Comparison of ENCODE assay signal across 22 mouse cellular contexts in the genomic region with DNA sequence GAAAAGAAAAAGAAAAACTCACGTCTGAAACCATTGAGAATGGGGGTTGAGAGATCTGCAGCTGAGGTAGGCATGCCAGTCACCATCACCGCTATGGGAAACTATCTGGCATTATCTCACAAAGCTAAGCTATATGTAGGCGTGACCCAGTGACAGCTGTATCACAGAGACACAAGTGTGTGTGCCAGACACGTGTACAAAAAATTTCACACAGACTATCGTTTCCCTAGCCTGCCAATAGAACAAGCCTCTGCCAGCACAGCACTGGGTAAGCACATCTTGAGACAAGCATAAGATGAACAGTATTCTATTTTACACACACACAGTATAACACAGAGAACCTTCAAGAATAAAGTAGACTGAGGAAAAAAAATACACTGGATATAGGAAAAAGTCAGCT.
A peak's percentile ranks its signal among the peaks of the same experiment; 100 is the strongest.
DNase-seq lines count a peak whose midpoint lies in the region; ATAC-seq and TF ChIP-seq lines count a peak whose summit lies in the region.
"Had no signal": no experiment of that assay in that cellular context is flagged by ENCODE, and none has a peak within 500 bp of the region (broad histone marks: within the 10 kb centered on the region; RNA-seq: fewer than 3 reads in every experiment).

No protein-coding gene starts in this region.

- DNase-seq in forebrain, embryonic 10.5 days (ENCODE audit: extremely low spot score, low spot score), result no peak
- DNase-seq in heart, adult 11 months, result peak; percentile 50
- DNase-seq in heart, adult 2 months, result no peak
- peak; percentile 56 for DNase-seq in brain, adult 2 months (ENCODE audit: low read depth, low spot score)
- DNase-seq in forebrain, postnatal 0 days, result peak; percentile 50
- DNase-seq: adrenal gland, postnatal 10 days; cerebellum, adult 8-10 months; cerebellum, postnatal 14 days; embryo, embryonic 11 days; gastrocnemius, adult 2 months; gastrocnemius, postnatal 25 days; heart, adult 18-20 months; heart, postnatal 14 days; kidney, adult 18-20 months had no signal

- TF ChIP-seq CTCF in heart, adult 2 months (IDR thresholded peaks at IDR 0.05), result no peak
- no peak for TF ChIP-seq CTCF in forebrain, postnatal 0 days (IDR thresholded peaks at IDR 0.05; ENCODE audit: low read depth)

- H3K36me3 ChIP-seq in forebrain, embryonic 13.5 days (ENCODE audit: poor library complexity, severe bottlenecking), result 0 out of 2 replicates have a peak, but pooled peaks cover 7% of the 10 kb centered on the region
- no peaks in the 10 kb centered on the region for H3K36me3 ChIP-seq in forebrain, embryonic 10.5 days (replicated peaks)
- no peaks in the 10 kb centered on the region for H3K36me3 ChIP-seq in heart, adult 2 months (ENCODE audit: control insufficient read depth, insufficient read depth, low read length)
- H3K36me3 ChIP-seq in forebrain, postnatal 0 days (ENCODE audit: insufficient read depth), result peaks cover 27% of the 10 kb centered on the region
- H3K36me3 ChIP-seq: embryonic facial prominence, embryonic 12.5 days; heart, embryonic 15.5 days; intestine, embryonic 15.5 days had no signal

- H3K27ac ChIP-seq in forebrain, embryonic 13.5 days, result no peak overlapping the region
- no peak overlapping the region for H3K27ac ChIP-seq in forebrain, embryonic 10.5 days
- no peak overlapping the region for H3K27ac ChIP-seq in heart, adult 2 months
- no peak overlapping the region for H3K27ac ChIP-seq in forebrain, postnatal 0 days (ENCODE audit: low read depth, low read length)
- H3K27ac ChIP-seq: embryonic facial prominence, embryonic 12.5 days; gastrocnemius, adult 2 months; heart, embryonic 15.5 days; hindbrain, embryonic 13.5 days; hindbrain, postnatal 0 days; intestine, embryonic 15.5 days had no signal

- peak; percentile 48; the same call in 1 of the 2 replicates for ATAC-seq in forebrain, embryonic 13.5 days
- peak; percentile 69 for ATAC-seq in forebrain, postnatal 0 days
- no peak for ATAC-seq in inflammation-experienced regulatory T-cells, adult 6 months
- ATAC-seq: hindbrain, postnatal 0 days; intestine, embryonic 15.5 days had no signal

- H3K79me2 ChIP-seq in heart, adult 2 months (replicated peaks; ENCODE audit: control insufficient read depth, insufficient read depth, low read length), result no peaks in the 10 kb centered on the region

- no peak overlapping the region for H3K9ac ChIP-seq in forebrain, embryonic 13.5 days
- no peak overlapping the region for H3K9ac ChIP-seq in heart, adult 2 months (ENCODE audit: low read depth, low read length)
- H3K9ac ChIP-seq in forebrain, postnatal 0 days, result no peak overlapping the region
- H3K9ac ChIP-seq: embryonic facial prominence, embryonic 12.5 days; heart, embryonic 15.5 days; hindbrain, embryonic 13.5 days; intestine, embryonic 15.5 days had no signal

- no peaks in the 10 kb centered on the region for H3K9me3 ChIP-seq in forebrain, embryonic 13.5 days (replicated peaks)
- H3K9me3 ChIP-seq in forebrain, embryonic 10.5 days, result no peaks in the 10 kb centered on the region
- no peaks in the 10 kb centered on the region for H3K9me3 ChIP-seq in forebrain, postnatal 0 days (ENCODE audit: low read length)
- H3K9me3 ChIP-seq: embryonic facial prominence, embryonic 12.5 days; heart, embryonic 15.5 days; hindbrain, embryonic 13.5 days; intestine, embryonic 15.5 days had no signal

- no peak for TF ChIP-seq POLR2A in heart, adult 2 months (IDR thresholded peaks at IDR 0.05; ENCODE audit: insufficient read depth, low read depth, low read length)

- no peak overlapping the region for H3K4me3 ChIP-seq in forebrain, embryonic 13.5 days
- no peak overlapping the region for H3K4me3 ChIP-seq in forebrain, embryonic 10.5 days
- H3K4me3 ChIP-seq in heart, adult 2 months, result no peak overlapping the region
- H3K4me3 ChIP-seq in forebrain, postnatal 0 days (ENCODE audit: low read depth, low read length), result no peak overlapping the region
- H3K4me3 ChIP-seq: embryonic facial prominence, embryonic 12.5 days; gastrocnemius, adult 2 months; heart, embryonic 15.5 days; hindbrain, embryonic 13.5 days; intestine, embryonic 15.5 days had no signal

- WGBS in forebrain, embryonic 13.5 days, result 59% methylated on average over 5 of the region's 5 CpGs
- 83% methylated on average over 5 of the region's 5 CpGs for WGBS in forebrain, embryonic 10.5 days
- WGBS in heart, adult 2 months, result 37% methylated on average over 5 of the region's 5 CpGs
- WGBS in forebrain, postnatal 0 days, result 34% methylated on average over 5 of the region's 5 CpGs

- no peak for TF ChIP-seq EP300 in heart, adult 2 months (IDR thresholded peaks at IDR 0.05; ENCODE audit: insufficient read depth, low read depth, low read length)

- no peak overlapping the region for H3K4me2 ChIP-seq in forebrain, embryonic 13.5 days
- no peak overlapping the region for H3K4me2 ChIP-seq in forebrain, postnatal 0 days (ENCODE audit: low read depth)
- H3K4me2 ChIP-seq: embryonic facial prominence, embryonic 12.5 days; heart, embryonic 11.5 days; heart, embryonic 15.5 days; hindbrain, embryonic 13.5 days; intestine, embryonic 15.5 days had no signal

- intact Hi-C loops in heart, adult 2 months (cut with DNase I), result no loop called here

- peaks cover 32% of the 10 kb centered on the region for H3K27me3 ChIP-seq in forebrain, embryonic 13.5 days
- peaks cover 73% of the 10 kb centered on the region for H3K27me3 ChIP-seq in forebrain, embryonic 10.5 days (ENCODE audit: poor library complexity, severe bottlenecking)
- H3K27me3 ChIP-seq in heart, adult 2 months (ENCODE audit: control insufficient read depth, insufficient read depth, low read length), result no peaks in the 10 kb centered on the region; the same call in 1 of the 2 replicates
- H3K27me3 ChIP-seq in forebrain, postnatal 0 days (ENCODE audit: insufficient read depth, low read length), result no peaks in the 10 kb centered on the region
- H3K27me3 ChIP-seq: embryonic facial prominence, embryonic 12.5 days; heart, embryonic 15.5 days; intestine, embryonic 15.5 days had no signal

- peaks cover 17% of the 10 kb centered on the region for H3K4me1 ChIP-seq in forebrain, embryonic 13.5 days
- H3K4me1 ChIP-seq in forebrain, embryonic 10.5 days, result peaks cover 31% of the 10 kb centered on the region
- no peaks in the 10 kb centered on the region for H3K4me1 ChIP-seq in heart, adult 2 months (ENCODE audit: control insufficient read depth, insufficient read depth, low read length)
- no peaks in the 10 kb centered on the region for H3K4me1 ChIP-seq in forebrain, postnatal 0 days (ENCODE audit: insufficient read depth)
- H3K4me1 ChIP-seq: embryonic facial prominence, embryonic 12.5 days; heart, embryonic 15.5 days; intestine, embryonic 15.5 days had no signal

Comparison
In these comparisons a context has a peak if more than half of its experiments do, and no peak if none do; other contexts are left out.
1. DNase-seq: peak in heart, adult 11 months (single experiment), brain, adult 2 months (single experiment) and forebrain, postnatal 0 days (single experiment); none in forebrain, embryonic 10.5 days (single experiment) and heart, adult 2 months (0 of 2).